Mouse (Mus musculus) liver, embryonic 12.5 days (tissue): Measurements from ENCODE around the gene Lrig2. TPM values are rescaled to one million over a fixed set of nuclear protein-coding genes. Genes with fewer than 3 reads are reported as not detected.

ENCODE experiments used
- ATAC-seq: fragments of 200-750 bp; cut with Nextera tagmentation; 2 replicates; pipeline ENCODE4 v1.8.0; 2017; ENCODE audit warnings: moderate number of reproducible peaks, mild to moderate bottlenecking, moderate library complexity
- H3K27ac ChIP-seq: fragments of 300-500 bp; sonication (generic); 2 replicates; pipeline ENCODE4 v1.5.1; 2016; ENCODE audit warnings: mild to moderate bottlenecking
- H3K27me3 ChIP-seq: fragments of 300-500 bp; sonication (generic); replicated peaks from 2 replicates; pipeline ENCODE4 v1.6.1; 2016; ENCODE audit warnings: mild to moderate bottlenecking, moderate library complexity
- H3K36me3 ChIP-seq: fragments of 300-500 bp; sonication (generic); 2 replicates; pipeline ENCODE4 v1.6.1; 2016; ENCODE audit warnings: mild to moderate bottlenecking, moderate library complexity
- H3K4me1 ChIP-seq: fragments of 300-500 bp; sonication (generic); 2 replicates; pipeline ENCODE4 v1.6.1; 2016
- H3K4me2 ChIP-seq: fragments of 300-500 bp; sonication (generic); 2 replicates; pipeline ENCODE4 v1.6.1; 2016; ENCODE audit warnings: mild to moderate bottlenecking, moderate library complexity
- H3K4me3 ChIP-seq: fragments of 300-500 bp; sonication (generic); 2 replicates; pipeline ENCODE4 v1.5.1; 2016; ENCODE audit warnings: mild to moderate bottlenecking, moderate library complexity
- H3K9ac ChIP-seq: fragments of 300-500 bp; sonication (generic); 2 replicates; pipeline ENCODE4 v1.6.1; 2016; ENCODE audit warnings: mild to moderate bottlenecking, moderate library complexity
- H3K9me3 ChIP-seq: fragments of 300-500 bp; sonication (generic); replicated peaks from 2 replicates; pipeline ENCODE4 v1.6.1; 2016; ENCODE audit warnings: mild to moderate bottlenecking, moderate library complexity
- WGBS: fragments of 180-500 bp; shearing (Covaris S2); methylation state at CpG from one replicate; pipeline ENCODE4 v1.1.7; 2016; ENCODE audit not compliant: insufficient replicate concordance; 5-methylcytosine and 5-hydroxymethylcytosine counted together
- polyA plus RNA-seq: library from polyadenylated mRNA; unstranded; fragments of >200 nt; fragmentation: Nextera tagmentation; extraction: Ambion mirVana; gene quantifications from 2 replicates; pipeline ENCODE4 v1.2.1, GENCODE M21; 2016

The Lrig2 gene
- polyA plus RNA-seq, 1 experiment from 2014 or later, result 5.4 TPM

GRCm38 (mm10) chr3:104356106-104356505, 155.6 kb downstream of the Lrig2 start:
- Histone ChIP-seq H3K36me3 (no peaks in the 10 kb centered on the region), H3K27ac (no peak overlapping the region), H3K27me3 (no peaks in the 10 kb centered on the region), H3K4me1 (0 out of 2 replicates have a peak, but pooled peaks cover 3% of the 10 kb centered on the region), H3K4me3 (no peak overlapping the region), H3K4me2 (no peak overlapping the region), H3K9me3 (no peaks in the 10 kb centered on the region), H3K9ac (no peak overlapping the region)
- WGBS, result 72% methylated on average over 5 of the region's 5 CpGs
- ATAC-seq, result no peak

GRCm38 (mm10) chr3:104353884-104354283, 157.8 kb downstream of the Lrig2 start:
- WGBS, result 37% methylated on average over 3 of the region's 3 CpGs
- Histone ChIP-seq H3K27me3 (no peaks in the 10 kb centered on the region), H3K4me3 (no peak overlapping the region), H3K4me2 (no peak overlapping the region), H3K9ac (no peak overlapping the region), H3K27ac (no peak overlapping the region), H3K9me3 (no peaks in the 10 kb centered on the region), H3K4me1 (0 out of 2 replicates have a peak, but pooled peaks cover 3% of the 10 kb centered on the region), H3K36me3 (no peaks in the 10 kb centered on the region)
- no peak for ATAC-seq

GRCm38 (mm10) chr3:104352358-104353060, 159.2 kb downstream of the Lrig2 start:
- H3K27me3 ChIP-seq, result no peaks in the 10 kb centered on the region

GRCm38 (mm10) chr3:104350253-104350945, 161.3 kb downstream of the Lrig2 start:
- 60% methylated on average over 2 of the region's 2 CpGs for WGBS
- Histone ChIP-seq H3K36me3 (no peaks in the 10 kb centered on the region), H3K27ac (no peak overlapping the region), H3K9me3 (no peaks in the 10 kb centered on the region), H3K4me2 (no peak overlapping the region), H3K4me3 (no peak overlapping the region), H3K4me1 (no peaks in the 10 kb centered on the region), H3K27me3 (no peaks in the 10 kb centered on the region), H3K9ac (no peak overlapping the region)
- ATAC-seq, result no peak

More at GRCm38 (mm10) chr3:104352358-104353060, 159.2 kb downstream of the Lrig2 start:
- no peak overlapping the region for H3K9ac ChIP-seq
- no peak for ATAC-seq
- no peaks in the 10 kb centered on the region for H3K36me3 ChIP-seq
- no peak overlapping the region for H3K27ac ChIP-seq
- no peaks in the 10 kb centered on the region for H3K9me3 ChIP-seq
- H3K4me3 ChIP-seq, result no peak overlapping the region
- H3K4me2 ChIP-seq, result no peak overlapping the region
- no peaks in the 10 kb centered on the region for H3K4me1 ChIP-seq
- 58% methylated on average over 7 of the region's 7 CpGs for WGBS

DNA sequence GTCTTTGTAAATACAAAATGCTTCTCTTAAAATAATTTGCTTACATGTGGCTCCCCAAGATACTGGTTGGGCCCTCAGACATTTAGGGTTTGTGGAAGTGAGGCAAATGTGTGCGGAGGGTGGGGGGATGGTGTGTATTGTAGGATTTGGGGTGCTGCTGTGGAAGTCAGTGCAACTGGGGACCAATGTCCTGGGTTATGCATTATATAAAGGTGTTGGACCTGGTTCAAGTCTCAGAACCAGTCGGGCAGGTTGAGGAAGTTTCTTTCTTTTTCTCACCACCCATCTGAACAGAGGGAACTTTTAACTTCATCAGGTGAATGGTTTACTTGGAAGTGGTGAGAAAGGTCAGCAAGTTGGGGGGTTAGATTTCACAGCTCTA, 161.9 kb downstream of the Lrig2 start:
- ATAC-seq, result no peak
- Histone ChIP-seq H3K4me2 (no peak overlapping the region), H3K9ac (no peak overlapping the region)

GRCm38 (mm10) chr3:104349203-104349846, 162.4 kb downstream of the Lrig2 start:
- ATAC-seq, result no peak
- Histone ChIP-seq H3K9ac (no peak overlapping the region), H3K27me3 (no peaks in the 10 kb centered on the region), H3K27ac (no peak overlapping the region), H3K4me2 (no peak overlapping the region), H3K9me3 (no peaks in the 10 kb centered on the region), H3K4me1 (no peaks in the 10 kb centered on the region), H3K4me3 (no peak overlapping the region), H3K36me3 (no peaks in the 10 kb centered on the region)
- WGBS, result 57% methylated on average over 8 of the region's 8 CpGs

More for the DNA sequence above, 161.9 kb downstream of the Lrig2 start:
- Histone ChIP-seq H3K36me3 (no peaks in the 10 kb centered on the region), H3K9me3 (no peaks in the 10 kb centered on the region), H3K27me3 (no peaks in the 10 kb centered on the region), H3K4me3 (no peak overlapping the region), H3K4me1 (no peaks in the 10 kb centered on the region), H3K27ac (no peak overlapping the region)
- 71% methylated on average over 2 of the region's 2 CpGs for WGBS

Other genes with a start within 250 kb of the Lrig2 start
- gene Slc16a1, start 126.8 kb upstream of the Lrig2 start, polyA plus RNA-seq, result 95.7 and 96.9 TPM in 2 replicates